Mouse (Mus musculus) kidney, embryonic 16.5 days (tissue): Measurements from ENCODE around the gene Rnf227. TPM values are rescaled to one million over a fixed set of nuclear protein-coding genes. Genes with fewer than 3 reads are reported as not detected.

Source experiments
- ATAC-seq: fragments of 200-750 bp; cut with Nextera tagmentation; 2 replicates; pipeline ENCODE4 v1.8.0; 2017; ENCODE audit warnings: moderate TSS enrichment; ENCODE audit not compliant: low FRiP score, low TSS enrichment
- H3K27ac ChIP-seq: fragments of 300-500 bp; sonication (generic); 2 replicates; pipeline ENCODE4 v1.5.1; 2014; ENCODE audit warnings: low read length
- H3K27me3 ChIP-seq: fragments of 300-500 bp; sonication (generic); 2 replicates; pipeline ENCODE4 v1.6.1; 2014; ENCODE audit warnings: low read length, control low read depth, mixed read lengths; ENCODE audit not compliant: insufficient read depth
- H3K36me3 ChIP-seq: fragments of 300-500 bp; sonication (generic); 2 replicates; pipeline ENCODE4 v1.6.1; 2014; ENCODE audit warnings: low read length, control low read depth, mixed read lengths; ENCODE audit not compliant: insufficient read depth
- H3K4me1 ChIP-seq: fragments of 300-500 bp; sonication (generic); 2 replicates; pipeline ENCODE4 v1.6.1; 2014; ENCODE audit warnings: low read length, control low read depth, mixed read lengths; ENCODE audit not compliant: insufficient read depth
- H3K4me2 ChIP-seq: fragments of 300-500 bp; sonication (generic); replicated peaks from 2 replicates; pipeline ENCODE4 v1.6.1; 2014; ENCODE audit warnings: low read depth, low read length
- H3K4me3 ChIP-seq: fragments of 300-500 bp; sonication (generic); 2 replicates; pipeline ENCODE4 v1.5.1; 2014; ENCODE audit warnings: mild to moderate bottlenecking, low read length
- H3K9ac ChIP-seq: fragments of 300-500 bp; sonication (generic); replicated peaks from 2 replicates; pipeline ENCODE4 v1.6.1; 2014; ENCODE audit warnings: low read length
- H3K9me3 ChIP-seq: fragments of 300-500 bp; sonication (generic); 2 replicates; pipeline ENCODE4 v1.6.1; 2016; ENCODE audit warnings: low read length, control low read depth
- WGBS: fragments of 180-500 bp; shearing (Covaris S2); extraction: QIAGEN DNeasy Blood & Tissue Kit; methylation state at CpG from one replicate; pipeline ENCODE4 v1.1.7; 2014; 5-methylcytosine and 5-hydroxymethylcytosine counted together
- polyA plus RNA-seq: library from polyadenylated mRNA; unstranded; fragments of >200 nt; fragmentation: Nextera tagmentation; extraction: Ambion mirVana; gene quantifications from 2 replicates; pipeline ENCODE4 v1.2.1, GENCODE M21; 2015

The Rnf227 gene
- polyA plus RNA-seq, 1 experiment from 2014 or later, result 17.8 TPM

- Histone ChIP-seq H3K4me2 (no peak overlapping the region), H3K27ac (no peak overlapping the region), H3K9ac (0 out of 2 replicates have a peak overlapping the region, but pooled peaks have one; percentile 16), H3K36me3 (peaks cover 63% of the 10 kb centered on the region), H3K9me3 (no peaks in the 10 kb centered on the region), H3K4me3 (no peak overlapping the region), H3K4me1 (peaks cover 31% of the 10 kb centered on the region), H3K27me3 (no peaks in the 10 kb centered on the region)
- WGBS, result 56% methylated on average over 7 of the region's 7 CpGs
- ATAC-seq, result no peak
Observed at GRCm38 (mm10) chr11:69362021-69362420, 21.8 kb downstream of the Rnf227 start.

GRCm38 (mm10) chr11:69362479-69362878, 22.2 kb downstream of the Rnf227 start:
- no peak overlapping the region for H3K27ac ChIP-seq
- H3K27me3 ChIP-seq, result no peaks in the 10 kb centered on the region
- no peaks in the 10 kb centered on the region for H3K9me3 ChIP-seq
- no peak overlapping the region for H3K9ac ChIP-seq
- H3K4me2 ChIP-seq, result no peak overlapping the region
- peaks cover 58% of the 10 kb centered on the region for H3K36me3 ChIP-seq
- ATAC-seq, result no peak
- H3K4me3 ChIP-seq, result no peak overlapping the region
- 70% methylated on average over 2 of the region's 2 CpGs for WGBS
- peaks cover 35% of the 10 kb centered on the region for H3K4me1 ChIP-seq

GRCm38 (mm10) chr11:69364376-69364775, 24.1 kb downstream of the Rnf227 start:
- Histone ChIP-seq H3K27ac (peak overlapping the region; percentile 100), H3K4me1 (peaks cover 39% of the 10 kb centered on the region), H3K36me3 (peaks cover 40% of the 10 kb centered on the region), H3K27me3 (no peaks in the 10 kb centered on the region), H3K4me2 (peak overlapping the region; percentile 76), H3K9ac (peak overlapping the region; percentile 81; the same call in 1 of the 2 replicates), H3K9me3 (no peaks in the 10 kb centered on the region), H3K4me3 (peak overlapping the region; percentile 88)
- ATAC-seq, result no peak
- WGBS, result 38% methylated on average over 8 of the region's 8 CpGs

- peak; percentile 71 for ATAC-seq
- Histone ChIP-seq H3K9me3 (no peaks in the 10 kb centered on the region), H3K27ac (peak overlapping the region; percentile 100), H3K9ac (peak overlapping the region; percentile 81), H3K4me2 (peak overlapping the region; percentile 76), H3K27me3 (no peaks in the 10 kb centered on the region), H3K36me3 (peaks cover 35% of the 10 kb centered on the region), H3K4me3 (peak overlapping the region; percentile 88), H3K4me1 (peaks cover 42% of the 10 kb centered on the region)
- WGBS, result 0% methylated on average over 6 of the region's 6 CpGs
Observed at GRCm38 (mm10) chr11:69364910-69365309, 24.6 kb downstream of the Rnf227 start.

GRCm38 (mm10) chr11:69365722-69366121, 25.5 kb downstream of the Rnf227 start:
- WGBS, result 16% methylated on average over 6 of the region's 6 CpGs
- ATAC-seq, result no peak
- peak overlapping the region; percentile 76 for H3K4me2 ChIP-seq

GRCm38 (mm10) chr11:69366157-69366854, 26.0 kb downstream of the Rnf227 start:
- ATAC-seq, result peak; percentile 80
- Histone ChIP-seq H3K27me3 (no peaks in the 10 kb centered on the region), H3K4me2 (peak overlapping the region; percentile 76), H3K4me3 (peak overlapping the region; percentile 88), H3K4me1 (peaks cover 52% of the 10 kb centered on the region), H3K9me3 (no peaks in the 10 kb centered on the region), H3K36me3 (peaks cover 22% of the 10 kb centered on the region), H3K27ac (peak overlapping the region; percentile 100), H3K9ac (peak overlapping the region; percentile 81)
- 0% methylated on average over 26 of the region's 26 CpGs for WGBS

More at GRCm38 (mm10) chr11:69365722-69366121, 25.5 kb downstream of the Rnf227 start:
- H3K4me3 ChIP-seq, result peak overlapping the region; percentile 88
- peaks cover 46% of the 10 kb centered on the region for H3K4me1 ChIP-seq
- H3K27me3 ChIP-seq, result no peaks in the 10 kb centered on the region
- peak overlapping the region; percentile 81 for H3K9ac ChIP-seq
- no peaks in the 10 kb centered on the region for H3K9me3 ChIP-seq
- H3K27ac ChIP-seq, result peak overlapping the region; percentile 100
- peaks cover 27% of the 10 kb centered on the region for H3K36me3 ChIP-seq

- no peak for ATAC-seq
- peak overlapping the region; percentile 88 for H3K4me3 ChIP-seq
- no peaks in the 10 kb centered on the region for H3K9me3 ChIP-seq
- peaks cover 15% of the 10 kb centered on the region for H3K36me3 ChIP-seq
- H3K4me2 ChIP-seq, result peak overlapping the region; percentile 76
- H3K9ac ChIP-seq, result peak overlapping the region; percentile 100
- H3K27me3 ChIP-seq, result no peaks in the 10 kb centered on the region
- peaks cover 59% of the 10 kb centered on the region for H3K4me1 ChIP-seq
- 0% methylated on average over 22 of the region's 22 CpGs for WGBS
- H3K27ac ChIP-seq, result peak overlapping the region; percentile 100
Observed at GRCm38 (mm10) chr11:69366855-69367615, 26.8 kb downstream of the Rnf227 start.

- ATAC-seq, result peak; percentile 10; the same call in 1 of the 2 replicates
Observed at GRCm38 (mm10) chr11:69367616-69368355, 27.5 kb downstream of the Rnf227 start.

GRCm38 (mm10) chr11:69368356-69369214, 28.3 kb downstream of the Rnf227 start:
- peak overlapping the region; percentile 100 for H3K27ac ChIP-seq
- ATAC-seq, result 0 out of 2 replicates have a peak, but pooled peaks have one; percentile 3
- H3K4me1 ChIP-seq, result peaks cover 62% of the 10 kb centered on the region
- H3K27me3 ChIP-seq, result no peaks in the 10 kb centered on the region
- peaks cover 11% of the 10 kb centered on the region for H3K36me3 ChIP-seq
- H3K4me2 ChIP-seq, result peak overlapping the region; percentile 76
- under 1% methylated on average over 46 of the region's 106 CpGs for WGBS
- peak overlapping the region; percentile 88 for H3K4me3 ChIP-seq
- H3K9ac ChIP-seq, result peak overlapping the region; percentile 100
- H3K9me3 ChIP-seq, result no peaks in the 10 kb centered on the region

More at GRCm38 (mm10) chr11:69367616-69368355, 27.5 kb downstream of the Rnf227 start:
- Histone ChIP-seq H3K27me3 (no peaks in the 10 kb centered on the region), H3K4me3 (peak overlapping the region; percentile 88), H3K9me3 (no peaks in the 10 kb centered on the region), H3K36me3 (peaks cover 12% of the 10 kb centered on the region), H3K9ac (peak overlapping the region; percentile 100), H3K4me1 (peaks cover 61% of the 10 kb centered on the region), H3K27ac (peak overlapping the region; percentile 100), H3K4me2 (peak overlapping the region; percentile 76)
- WGBS, result under 1% methylated on average over 22 of the region's 22 CpGs
